Mouse (Mus musculus): ENCODE results near the gene Fignl1. TPM values are rescaled to one million over a fixed set of nuclear protein-coding genes. Genes with fewer than 3 reads are reported as not detected.
A peak's percentile ranks its signal among the peaks of the same experiment; 100 is the strongest.

Fignl1 gene
- total RNA-seq, 2 experiments from 2014 or later: 119 to 145 TPM

GRCm38 (mm10) chr11:11835361-11835760 is 26.6 kb upstream of the Fignl1 start:
- no peak for ATAC-seq (replicated peaks; ENCODE audit: low FRiP score, poor library complexity, severe bottlenecking)

- ATAC-seq (replicated peaks; ENCODE audit: low FRiP score, poor library complexity, severe bottlenecking): no peak
These were observed 24.3 kb upstream of the Fignl1 start for GRCm38 (mm10) chr11:11833100-11833499.

- no peak for ATAC-seq (replicated peaks; ENCODE audit: low FRiP score, poor library complexity, severe bottlenecking)
These were observed 24.0 kb upstream of the Fignl1 start for GRCm38 (mm10) chr11:11832755-11833084.

GRCm38 (mm10) chr11:11831940-11832754 is 23.4 kb upstream of the Fignl1 start:
- no peak for ATAC-seq (replicated peaks; ENCODE audit: low FRiP score, poor library complexity, severe bottlenecking)

- ATAC-seq (replicated peaks; ENCODE audit: low FRiP score, poor library complexity, severe bottlenecking): no peak
These were observed 22.8 kb upstream of the Fignl1 start for GRCm38 (mm10) chr11:11831526-11831925.

GRCm38 (mm10) chr11:11830884-11831495 is 22.2 kb upstream of the Fignl1 start:
- no peak for ATAC-seq (replicated peaks; ENCODE audit: low FRiP score, poor library complexity, severe bottlenecking)

GRCm38 (mm10) chr11:11829161-11830000 is 20.6 kb upstream of the Fignl1 start:
- ATAC-seq (replicated peaks; ENCODE audit: low FRiP score, poor library complexity, severe bottlenecking): no peak

GRCm38 (mm10) chr11:11828761-11829160 is 20.0 kb upstream of the Fignl1 start:
- ATAC-seq (replicated peaks; ENCODE audit: low FRiP score, poor library complexity, severe bottlenecking): no peak

- no peak for ATAC-seq (replicated peaks; ENCODE audit: low FRiP score, poor library complexity, severe bottlenecking)
These were observed 19.5 kb upstream of the Fignl1 start for GRCm38 (mm10) chr11:11828251-11828650.

- ATAC-seq (replicated peaks; ENCODE audit: low FRiP score, poor library complexity, severe bottlenecking): no peak
These were observed 17.7 kb upstream of the Fignl1 start for GRCm38 (mm10) chr11:11826475-11826874.

- ATAC-seq (replicated peaks; ENCODE audit: low FRiP score, poor library complexity, severe bottlenecking): no peak
These were observed 16.9 kb upstream of the Fignl1 start for GRCm38 (mm10) chr11:11825670-11826069.

GRCm38 (mm10) chr11:11824970-11825635 is 16.3 kb upstream of the Fignl1 start:
- ATAC-seq (replicated peaks; ENCODE audit: low FRiP score, poor library complexity, severe bottlenecking): no peak

- no peak for ATAC-seq (replicated peaks; ENCODE audit: low FRiP score, poor library complexity, severe bottlenecking)
These were observed 15.5 kb upstream of the Fignl1 start for GRCm38 (mm10) chr11:11823980-11824911.

- ATAC-seq (replicated peaks; ENCODE audit: low FRiP score, poor library complexity, severe bottlenecking): no peak
These were observed 13.7 kb upstream of the Fignl1 start for GRCm38 (mm10) chr11:11822181-11823095.

GRCm38 (mm10) chr11:11821387-11821975 is 12.7 kb upstream of the Fignl1 start:
- no peak for ATAC-seq (replicated peaks; ENCODE audit: low FRiP score, poor library complexity, severe bottlenecking)

- no peak for ATAC-seq (replicated peaks; ENCODE audit: low FRiP score, poor library complexity, severe bottlenecking)
These were observed 12.0 kb upstream of the Fignl1 start for GRCm38 (mm10) chr11:11820737-11821136.

GRCm38 (mm10) chr11:11820251-11820650 is 11.5 kb upstream of the Fignl1 start:
- peak; percentile 76 for ATAC-seq (replicated peaks; ENCODE audit: low FRiP score, poor library complexity, severe bottlenecking)

- no peak for ATAC-seq (replicated peaks; ENCODE audit: low FRiP score, poor library complexity, severe bottlenecking)
These were observed 10.4 kb upstream of the Fignl1 start for GRCm38 (mm10) chr11:11819206-11819605.
